Mouse (Mus musculus): Measurements from ENCODE around the gene Pip4k2b. TPM values are rescaled to one million over a fixed set of nuclear protein-coding genes. Genes with fewer than 3 reads are reported as not detected.
A peak's percentile ranks its signal among the peaks of the same experiment; 100 is the strongest.
"Not testable (repeated sequence)": the region's sequence is repeated elsewhere in the genome, so short reads cannot be mapped to it uniquely, and the experiment has no call there.

Gene Pip4k2b
- 68.5 and 92.5 TPM in 2 replicates for polyA plus RNA-seq (2012; rRNA removed)

DNA sequence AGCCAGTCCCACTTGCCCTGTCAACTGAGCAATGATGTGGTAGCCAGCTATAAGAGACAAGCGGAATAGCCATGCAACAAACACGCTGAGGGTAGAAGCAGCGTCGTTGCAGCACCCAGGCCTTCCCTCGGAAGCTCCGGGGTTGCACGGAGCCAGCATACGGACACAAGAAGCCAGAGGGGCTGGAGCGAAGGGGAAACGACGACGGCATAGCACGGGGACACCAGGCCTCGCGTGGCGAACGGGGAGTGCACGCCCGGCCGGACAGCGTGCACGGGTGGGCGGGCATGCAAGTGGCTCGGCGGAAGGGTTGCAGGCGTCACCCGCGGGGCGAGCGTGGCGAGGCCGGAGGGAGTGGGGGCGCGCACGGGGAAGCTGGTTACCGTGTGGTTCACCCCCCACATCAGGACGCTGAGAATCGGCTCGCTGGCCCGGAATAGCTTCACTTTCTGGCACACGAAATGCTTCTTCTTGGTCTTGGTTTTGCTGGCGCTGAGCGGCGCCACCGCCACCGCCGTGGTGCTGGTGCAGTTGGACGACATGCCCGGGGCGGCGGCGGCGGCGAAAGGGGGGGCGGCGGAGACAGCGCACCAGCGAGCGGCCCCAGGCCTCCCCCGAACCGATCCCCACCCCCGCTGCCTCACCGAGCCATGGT, at the start of gene Pip4k2b:
Gene Pip4k2b, minus strand, starts transcription at position 642 of the 655 bp plus-strand sequence.
- peak; percentile 29; the same call in 1 of the 2 replicates for TF ChIP-seq POLR2A (IDR thresholded peaks at IDR 0.05; ENCODE audit: borderline replicate concordance, extremely low read depth, insufficient read depth, insufficient read length, poor library complexity, severe bottlenecking)
- TF ChIP-seq CTCF (IDR thresholded peaks at IDR 0.05; ENCODE audit: borderline replicate concordance, extremely low read depth, insufficient read depth, insufficient read length) = no peak
- no peak for DNase-seq (ENCODE audit: low read depth)

GRCm38 (mm10) chr11:97793165-97793564, 48.7 kb upstream of the Pip4k2b start:
- TF ChIP-seq CTCF (IDR thresholded peaks at IDR 0.05; ENCODE audit: borderline replicate concordance, extremely low read depth, insufficient read depth, insufficient read length) (peak; percentile 35; the same call in 1 of the 2 replicates), POLR2A (IDR thresholded peaks at IDR 0.05; ENCODE audit: borderline replicate concordance, extremely low read depth, insufficient read depth, insufficient read length, poor library complexity, severe bottlenecking) (no peak)
- DNase-seq (ENCODE audit: low read depth) = peak; percentile 59

DNA sequence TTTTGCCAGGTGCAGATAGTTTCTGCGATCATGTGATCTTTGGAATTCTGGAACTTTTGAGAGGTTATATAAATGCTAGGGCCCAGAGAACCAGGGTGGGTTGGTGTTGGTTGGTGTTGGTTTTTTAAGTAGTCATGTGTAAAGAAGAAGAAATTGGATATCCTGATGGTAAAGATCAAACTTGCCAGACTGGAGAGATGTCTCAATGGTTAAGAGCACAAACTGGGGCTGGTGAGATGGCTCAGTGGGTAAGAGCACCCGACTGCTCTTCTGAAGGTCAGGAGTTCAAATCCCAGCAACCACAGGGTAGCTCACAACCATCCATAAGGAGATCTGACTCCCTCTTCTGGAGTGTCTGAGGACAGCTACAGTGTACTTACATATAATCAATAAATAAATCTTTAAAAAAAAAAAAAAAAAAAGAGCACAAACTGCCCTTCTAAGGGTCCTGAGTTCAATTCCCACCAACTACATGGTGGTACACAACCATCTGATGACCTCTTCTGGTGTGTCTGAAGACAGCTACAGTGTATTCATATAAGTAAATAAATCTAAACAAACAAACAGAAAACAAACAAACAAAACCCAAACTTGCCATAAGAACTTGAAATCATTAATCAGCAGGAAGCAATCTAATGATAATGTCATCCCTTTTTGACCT, 46.4 kb upstream of the Pip4k2b start:
- not testable (repeated sequence) for DNase-seq (ENCODE audit: low read depth)

GRCm38 (mm10) chr11:97789727-97790126, 45.2 kb upstream of the Pip4k2b start:
- TF ChIP-seq CTCF (IDR thresholded peaks at IDR 0.05; ENCODE audit: borderline replicate concordance, extremely low read depth, insufficient read depth, insufficient read length) (no peak), POLR2A (IDR thresholded peaks at IDR 0.05; ENCODE audit: borderline replicate concordance, extremely low read depth, insufficient read depth, insufficient read length, poor library complexity, severe bottlenecking) (no peak)
- no peak for DNase-seq (ENCODE audit: low read depth)

- DNase-seq (ENCODE audit: low read depth) = no peak
Measured at GRCm38 (mm10) chr11:97787961-97788360, 43.5 kb upstream of the Pip4k2b start.

GRCm38 (mm10) chr11:97782564-97782895, 38.0 kb upstream of the Pip4k2b start:
- TF ChIP-seq CTCF (IDR thresholded peaks at IDR 0.05; ENCODE audit: borderline replicate concordance, extremely low read depth, insufficient read depth, insufficient read length) = no peak
- TF ChIP-seq POLR2A (IDR thresholded peaks at IDR 0.05; ENCODE audit: borderline replicate concordance, extremely low read depth, insufficient read depth, insufficient read length, poor library complexity, severe bottlenecking) = no peak
- no peak for DNase-seq (ENCODE audit: low read depth)

More at GRCm38 (mm10) chr11:97787961-97788360, 43.5 kb upstream of the Pip4k2b start:
- no peak for TF ChIP-seq POLR2A (IDR thresholded peaks at IDR 0.05; ENCODE audit: borderline replicate concordance, extremely low read depth, insufficient read depth, insufficient read length, poor library complexity, severe bottlenecking)
- TF ChIP-seq CTCF (IDR thresholded peaks at IDR 0.05; ENCODE audit: borderline replicate concordance, extremely low read depth, insufficient read depth, insufficient read length) = no peak

DNA sequence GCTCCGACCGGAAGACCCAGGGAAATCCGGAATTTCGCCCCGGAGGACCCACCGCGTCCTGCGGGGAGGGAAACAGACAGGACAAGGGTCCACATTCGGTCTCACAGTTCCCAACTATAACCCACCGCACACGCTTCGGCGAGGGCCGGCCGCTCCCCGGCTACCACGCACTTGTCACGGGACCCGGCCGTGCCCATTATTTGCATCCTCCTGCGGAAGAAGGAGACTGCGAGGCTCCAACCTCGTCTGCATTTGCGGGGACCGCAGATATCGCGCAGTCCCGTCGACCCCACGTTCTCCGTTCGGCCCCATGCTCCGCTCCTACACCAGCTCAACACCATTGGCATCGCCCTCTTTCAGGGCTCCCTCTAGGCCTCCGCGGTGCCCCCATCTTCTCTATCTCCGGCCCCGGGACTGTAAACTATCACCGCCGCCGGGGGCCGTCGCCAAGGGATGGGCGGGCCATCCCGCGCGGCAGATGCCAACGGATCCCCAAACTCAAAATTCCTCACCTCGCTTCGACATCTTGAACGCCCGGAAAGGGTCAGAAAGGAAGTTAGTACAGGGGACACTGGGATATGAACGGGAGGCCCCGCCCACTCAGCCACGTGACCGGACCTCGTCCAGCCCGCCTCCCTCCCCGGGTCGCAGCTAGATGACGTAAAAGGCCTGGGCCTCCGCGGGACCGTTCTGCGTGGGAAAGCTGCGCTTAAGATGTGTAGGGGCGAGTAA, 37.5 kb upstream of the Pip4k2b start, which contains the start of gene Rpl23:
Gene Rpl23, minus strand, starts transcription at position 606 of the 732 bp plus-strand sequence.
- TF ChIP-seq CTCF (IDR thresholded peaks at IDR 0.05; ENCODE audit: borderline replicate concordance, extremely low read depth, insufficient read depth, insufficient read length) (no peak), POLR2A (IDR thresholded peaks at IDR 0.05; ENCODE audit: borderline replicate concordance, extremely low read depth, insufficient read depth, insufficient read length, poor library complexity, severe bottlenecking) (peak; percentile 69; the same call in 1 of the 2 replicates)
- peak; percentile 99 for DNase-seq (ENCODE audit: low read depth)

- TF ChIP-seq CTCF (IDR thresholded peaks at IDR 0.05; ENCODE audit: borderline replicate concordance, extremely low read depth, insufficient read depth, insufficient read length) (no peak), POLR2A (IDR thresholded peaks at IDR 0.05; ENCODE audit: borderline replicate concordance, extremely low read depth, insufficient read depth, insufficient read length, poor library complexity, severe bottlenecking) (no peak)
Measured at GRCm38 (mm10) chr11:97781478-97781831, 37.0 kb upstream of the Pip4k2b start.

GRCm38 (mm10) chr11:97779968-97780701, 35.6 kb upstream of the Pip4k2b start:
- TF ChIP-seq CTCF (IDR thresholded peaks at IDR 0.05; ENCODE audit: borderline replicate concordance, extremely low read depth, insufficient read depth, insufficient read length) (no peak), POLR2A (IDR thresholded peaks at IDR 0.05; ENCODE audit: borderline replicate concordance, extremely low read depth, insufficient read depth, insufficient read length, poor library complexity, severe bottlenecking) (no peak)
- DNase-seq (ENCODE audit: low read depth) = no peak

More at GRCm38 (mm10) chr11:97781478-97781831, 37.0 kb upstream of the Pip4k2b start:
- no peak for DNase-seq (ENCODE audit: low read depth)

GRCm38 (mm10) chr11:97778918-97779317, 34.4 kb upstream of the Pip4k2b start:
- TF ChIP-seq CTCF (IDR thresholded peaks at IDR 0.05; ENCODE audit: borderline replicate concordance, extremely low read depth, insufficient read depth, insufficient read length) (no peak), POLR2A (IDR thresholded peaks at IDR 0.05; ENCODE audit: borderline replicate concordance, extremely low read depth, insufficient read depth, insufficient read length, poor library complexity, severe bottlenecking) (no peak)
- DNase-seq (ENCODE audit: low read depth) = no peak

- TF ChIP-seq CTCF (IDR thresholded peaks at IDR 0.05; ENCODE audit: borderline replicate concordance, extremely low read depth, insufficient read depth, insufficient read length) (no peak), POLR2A (IDR thresholded peaks at IDR 0.05; ENCODE audit: borderline replicate concordance, extremely low read depth, insufficient read depth, insufficient read length, poor library complexity, severe bottlenecking) (no peak)
- peak; percentile 39 for DNase-seq (ENCODE audit: low read depth)
Measured at GRCm38 (mm10) chr11:97777129-97777529, 32.6 kb upstream of the Pip4k2b start.
